Mouse (Mus musculus): ENCODE measurements at regions not wholly inside any gene's neighbourhood (a gene's known extent, or its start where the extent isn't known, plus 50 kb on each side); places are given as distances from the start of the nearest gene placed in this dataset.

DNA sequence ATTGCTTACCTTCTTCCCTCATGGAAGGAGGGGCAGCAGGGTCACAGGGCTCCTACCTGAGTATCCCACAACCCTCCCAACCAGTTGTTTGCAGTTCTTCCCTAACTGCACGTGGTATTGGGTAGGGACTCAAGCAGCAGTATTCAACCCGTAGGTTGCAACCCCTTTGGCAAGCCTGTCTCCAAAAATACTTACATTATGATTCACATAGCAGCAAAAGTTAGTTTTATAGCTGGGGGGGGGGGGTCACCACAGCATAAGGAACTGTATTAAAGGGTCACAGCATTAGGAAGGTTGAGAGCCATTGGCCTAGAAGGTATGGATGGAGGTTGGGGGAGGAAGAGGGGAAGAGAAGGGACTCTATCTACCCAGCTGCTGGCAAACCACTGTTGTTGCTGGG is 78.1 kb downstream of the 2410131K14Rik start:
- no peak for TF ChIP-seq CTCF (IDR thresholded peaks at IDR 0.05; ENCODE audit: low read depth)
- TF ChIP-seq EP300 (IDR thresholded peaks at IDR 0.05; ENCODE audit: low read depth), result no peak
